Mouse (Mus musculus) testis, adult 2 months (tissue): Measurements from ENCODE around the gene Map3k20.

Source experiments
- CTCF ChIP-seq: fragments of 200-500 bp; IDR thresholded peaks from 2 replicates; pipeline ENCODE4 v1.5.1; 2012; ENCODE audit warnings: low read depth, mild to moderate bottlenecking, inconsistent platforms, low read length, moderate library complexity; ENCODE audit not compliant: control insufficient read depth, insufficient read depth, insufficient replicate concordance
- POLR2A ChIP-seq: fragments of 200-500 bp; IDR thresholded peaks from 2 replicates; pipeline ENCODE4 v1.6.1; 2012; ENCODE audit warnings: low read depth, mild to moderate bottlenecking, inconsistent platforms, low read length, moderate library complexity; ENCODE audit not compliant: control insufficient read depth

- TF ChIP-seq POLR2A (no peak), CTCF (no peak)
Measured at GRCm38 (mm10) chr2:72477221-72477620, 191.8 kb downstream of the Map3k20 start.
